Mouse (Mus musculus) lung, embryonic 15.5 days (tissue): ENCODE results near the gene Atrip. TPM values are rescaled to one million over a fixed set of nuclear protein-coding genes. Genes with fewer than 3 reads are reported as not detected.

Experiments used
- ATAC-seq: fragments of 200-750 bp; cut with Nextera tagmentation; 2 replicates; pipeline ENCODE4 v1.8.0; 2017; ENCODE audit warnings: moderate number of reproducible peaks, borderline replicate concordance; ENCODE audit not compliant: low FRiP score, low TSS enrichment; ENCODE audit errors: extremely low read depth
- H3K27ac ChIP-seq: fragments of 300-500 bp; sonication (generic); 2 replicates; pipeline ENCODE4 v1.5.1; 2015; ENCODE audit warnings: moderate library complexity, mild to moderate bottlenecking, inconsistent platforms
- H3K27me3 ChIP-seq: fragments of 300-500 bp; sonication (generic); 2 replicates; pipeline ENCODE4 v1.6.1; 2015; ENCODE audit warnings: inconsistent platforms
- H3K36me3 ChIP-seq: fragments of 300-500 bp; sonication (generic); 2 replicates; pipeline ENCODE4 v1.6.1; 2015; ENCODE audit warnings: inconsistent platforms
- H3K4me1 ChIP-seq: fragments of 300-500 bp; sonication (generic); 2 replicates; pipeline ENCODE4 v1.6.1; 2015; ENCODE audit warnings: inconsistent platforms
- H3K4me2 ChIP-seq: fragments of 300-500 bp; sonication (generic); 2 replicates; pipeline ENCODE4 v1.6.1; 2015; ENCODE audit warnings: inconsistent platforms, mild to moderate bottlenecking, moderate library complexity
- H3K4me3 ChIP-seq: fragments of 300-500 bp; sonication (generic); 2 replicates; pipeline ENCODE4 v1.5.1; 2015; ENCODE audit warnings: mild to moderate bottlenecking, inconsistent platforms
- H3K9ac ChIP-seq: fragments of 300-500 bp; sonication (generic); 2 replicates; pipeline ENCODE4 v1.6.1; 2015; ENCODE audit warnings: inconsistent platforms
- H3K9me3 ChIP-seq: fragments of 300-500 bp; sonication (generic); 2 replicates; pipeline ENCODE4 v1.6.1; 2016; ENCODE audit warnings: inconsistent platforms
- WGBS: fragments of 180-500 bp; shearing (Covaris S2); methylation state at CpG from one replicate; pipeline ENCODE4 v1.1.7; 2015; 5-methylcytosine and 5-hydroxymethylcytosine counted together
- polyA plus RNA-seq: library from polyadenylated mRNA; unstranded; fragments of >200 nt; fragmentation: Nextera tagmentation; extraction: Ambion mirVana; gene quantifications from 2 replicates; pipeline ENCODE4 v1.2.1, GENCODE M21; 2015

Atrip gene
- polyA plus RNA-seq, 1 experiment from 2014 or later, result 26.4 TPM

DNA sequence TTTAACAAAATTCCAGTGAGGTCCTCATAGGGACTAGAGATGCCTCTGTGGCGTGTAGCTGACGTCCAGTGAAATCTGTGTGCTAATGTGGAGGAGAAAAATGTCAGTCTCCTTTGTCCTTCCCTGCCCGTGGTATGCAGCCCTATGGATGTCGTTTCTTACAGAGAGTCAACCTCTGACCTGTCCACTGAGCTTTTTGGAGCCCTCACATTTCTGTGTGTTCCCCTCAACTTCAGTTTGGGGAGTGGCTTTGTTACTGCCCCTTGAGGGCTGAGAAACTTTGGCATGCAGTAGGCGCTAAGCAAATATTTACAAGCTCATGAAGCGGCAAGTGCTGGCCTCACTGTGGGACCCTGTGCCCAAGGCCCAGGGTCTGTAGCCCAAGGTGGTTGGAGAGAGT, 23.4 kb upstream of the Atrip start:
- Histone ChIP-seq H3K4me1 (peaks cover 62% of the 10 kb centered on the region), H3K9ac (peak overlapping the region; percentile 95), H3K4me2 (peak overlapping the region; percentile 83), H3K36me3 (peaks cover 17% of the 10 kb centered on the region), H3K27ac (peak overlapping the region; percentile 99), H3K9me3 (no peaks in the 10 kb centered on the region), H3K27me3 (no peaks in the 10 kb centered on the region), H3K4me3 (peak overlapping the region; percentile 79)
- 14% methylated on average over 6 of the region's 6 CpGs for WGBS
- ATAC-seq, result no peak

DNA sequence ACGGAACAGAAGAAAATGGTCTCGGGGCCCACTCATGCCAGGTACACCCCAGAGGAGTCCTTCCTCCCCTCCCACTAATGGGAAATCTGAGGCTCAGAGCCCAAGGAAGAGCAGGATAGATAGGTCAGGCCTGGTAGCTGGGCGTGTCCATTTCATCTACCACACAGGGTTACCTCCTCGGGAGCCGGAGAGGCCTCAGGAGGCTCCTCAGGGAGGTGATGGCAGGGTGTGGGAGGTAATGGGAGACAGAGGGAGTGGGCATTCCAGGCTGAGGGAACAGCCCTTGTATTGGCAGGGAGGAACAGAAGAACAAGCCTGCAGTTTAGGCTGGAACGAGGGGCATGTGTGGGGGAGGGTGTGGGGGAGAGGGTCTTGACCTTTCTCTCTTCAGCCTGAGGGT, 22.9 kb upstream of the Atrip start:
- Histone ChIP-seq H3K9ac (peak overlapping the region; percentile 95), H3K4me2 (peak overlapping the region; percentile 83), H3K4me3 (peak overlapping the region; percentile 79), H3K9me3 (no peaks in the 10 kb centered on the region), H3K27ac (peak overlapping the region; percentile 99), H3K36me3 (peaks cover 13% of the 10 kb centered on the region), H3K4me1 (peaks cover 62% of the 10 kb centered on the region), H3K27me3 (no peaks in the 10 kb centered on the region)
- ATAC-seq, result no peak
- 22% methylated on average over 6 of the region's 6 CpGs for WGBS

GRCm38 (mm10) chr9:109096251-109096661, 22.3 kb upstream of the Atrip start:
- 10% methylated on average over 9 of the region's 9 CpGs for WGBS
- Histone ChIP-seq H3K9me3 (no peaks in the 10 kb centered on the region), H3K4me1 (peaks cover 62% of the 10 kb centered on the region), H3K4me3 (peak overlapping the region; percentile 79), H3K27ac (peak overlapping the region; percentile 99), H3K9ac (peak overlapping the region; percentile 95), H3K27me3 (no peaks in the 10 kb centered on the region), H3K4me2 (peak overlapping the region; percentile 83), H3K36me3 (peaks cover 8% of the 10 kb centered on the region)
- ATAC-seq, result no peak

DNA sequence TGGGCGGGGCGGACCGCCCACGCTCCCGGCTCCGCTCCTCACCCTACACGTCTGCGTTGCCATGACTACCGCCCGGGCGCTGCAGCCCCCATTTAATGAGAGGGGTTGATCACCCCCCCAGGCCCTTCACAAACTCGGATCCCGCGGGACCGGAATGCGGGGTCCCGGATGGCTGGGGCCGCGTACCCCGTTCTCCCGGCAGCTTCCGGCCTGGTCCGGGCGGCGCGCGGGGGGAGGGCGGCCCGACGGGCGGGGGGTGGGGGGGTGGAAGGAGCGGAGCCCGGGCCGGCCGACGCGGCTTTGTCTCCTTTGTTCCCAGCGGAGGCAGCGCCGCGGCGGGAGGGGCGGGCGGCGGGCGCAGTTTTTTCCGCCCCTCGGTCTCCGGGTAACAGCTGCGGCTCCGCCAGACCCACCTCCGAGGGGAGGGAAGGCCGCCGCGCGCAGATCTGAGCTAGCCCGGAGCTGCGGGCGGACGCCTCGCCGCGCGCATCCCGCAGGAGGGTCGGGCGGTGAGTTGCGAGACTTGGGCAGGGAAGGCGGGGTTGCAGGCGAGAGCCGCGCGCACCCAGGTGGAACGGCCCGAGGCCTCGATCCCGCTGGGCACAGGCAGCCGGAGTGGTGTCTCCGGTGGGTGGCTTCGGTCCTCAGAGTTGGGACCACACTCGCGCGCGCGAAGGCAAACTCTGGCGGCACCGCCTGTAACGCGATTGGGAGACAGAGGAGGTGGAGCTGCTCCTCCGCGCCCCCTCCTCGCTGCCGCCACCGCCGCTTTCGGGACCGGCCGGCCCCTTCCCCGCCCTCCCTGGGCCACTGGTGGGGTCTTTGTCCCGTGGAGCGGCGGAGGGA, 21.4 kb upstream of the Atrip start, which contains the start of gene Plxnb1:
Gene Plxnb1 (plus strand): TSS at position 253 of the 846 bp plus-strand sequence.
- H3K4me1 ChIP-seq, result peaks cover 63% of the 10 kb centered on the region
- H3K9ac ChIP-seq, result peak within 1 kb of the TSS; percentile 95
- H3K4me3 ChIP-seq, result peak within 1 kb of the TSS; percentile 79
- peak within 1 kb of the TSS; percentile 83 for H3K4me2 ChIP-seq
- ATAC-seq, result peak; percentile 61
- H3K27me3 ChIP-seq, result no peaks in the 10 kb centered on the region
- H3K36me3 ChIP-seq, result peaks cover 8% of the 10 kb centered on the region
- WGBS, result under 1% methylated on average over 98 of the region's 102 CpGs
- H3K9me3 ChIP-seq, result no peaks in the 10 kb centered on the region
- peak within 1 kb of the TSS; percentile 99 for H3K27ac ChIP-seq

- H3K4me1 ChIP-seq, result peaks cover 61% of the 10 kb centered on the region
- H3K4me2 ChIP-seq, result peak overlapping the region; percentile 83
- peaks cover 2% of the 10 kb centered on the region; the same call in 1 of the 2 replicates for H3K36me3 ChIP-seq
- H3K27me3 ChIP-seq, result no peaks in the 10 kb centered on the region
- H3K27ac ChIP-seq, result peak overlapping the region; percentile 99
- WGBS, result under 1% methylated on average over 21 of the region's 21 CpGs
- H3K9ac ChIP-seq, result peak overlapping the region; percentile 95
- peak overlapping the region; percentile 79 for H3K4me3 ChIP-seq
- ATAC-seq, result peak; percentile 11
- no peaks in the 10 kb centered on the region for H3K9me3 ChIP-seq
Observed at GRCm38 (mm10) chr9:109094553-109095136, 20.7 kb upstream of the Atrip start.

DNA sequence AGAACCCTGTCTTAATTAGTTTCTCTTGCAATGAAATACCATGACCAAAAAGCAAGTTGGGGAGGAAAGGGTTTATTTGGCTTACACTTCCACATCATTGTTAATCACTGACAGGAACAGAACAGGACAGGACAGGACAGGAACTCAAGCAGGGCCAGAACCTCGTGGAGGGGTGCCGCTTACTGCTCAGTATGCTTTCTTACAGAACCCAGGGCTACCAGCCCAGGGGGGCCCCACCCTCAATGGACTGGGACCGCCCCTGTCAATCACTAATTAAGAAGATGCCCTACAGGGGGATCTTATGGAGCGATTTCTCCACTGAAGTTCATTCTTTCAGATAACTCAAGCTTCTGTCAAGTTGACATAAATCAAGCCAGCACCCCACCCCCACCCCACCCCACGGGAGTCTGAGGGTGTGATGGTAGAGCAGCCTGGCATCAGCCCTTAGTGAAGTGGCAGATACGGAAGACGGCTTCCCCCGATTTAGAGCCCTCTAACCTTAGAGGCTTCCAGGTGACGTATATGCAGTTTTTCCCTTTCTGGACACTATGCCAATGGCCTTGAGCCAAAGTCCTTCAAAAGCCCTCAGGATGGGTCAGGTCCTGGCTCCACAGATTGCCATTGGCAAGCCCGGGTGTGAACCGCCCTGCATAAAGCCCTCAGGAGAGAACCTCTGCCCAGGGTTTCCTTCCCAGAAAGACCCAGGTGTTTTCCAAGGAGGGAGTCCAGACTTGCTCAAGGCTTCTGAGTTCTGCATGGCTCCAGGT, 20.0 kb upstream of the Atrip start:
- Histone ChIP-seq H3K27me3 (no peaks in the 10 kb centered on the region), H3K27ac (peak overlapping the region; percentile 99), H3K4me1 (peaks cover 55% of the 10 kb centered on the region), H3K4me2 (peak overlapping the region; percentile 83), H3K9ac (peak overlapping the region; percentile 95), H3K9me3 (no peaks in the 10 kb centered on the region), H3K36me3 (no peaks in the 10 kb centered on the region), H3K4me3 (peak overlapping the region; percentile 79)
- 0 out of 2 replicates have a peak, but pooled peaks have one; percentile 0 for ATAC-seq
- WGBS, result 6% methylated on average over 11 of the region's 11 CpGs

- Histone ChIP-seq H3K4me2 (no peak overlapping the region), H3K4me3 (no peak overlapping the region), H3K9ac (no peak overlapping the region), H3K27me3 (no peaks in the 10 kb centered on the region), H3K4me1 (peaks cover 48% of the 10 kb centered on the region), H3K9me3 (no peaks in the 10 kb centered on the region), H3K36me3 (no peaks in the 10 kb centered on the region), H3K27ac (0 out of 2 replicates have a peak overlapping the region, but pooled peaks have one; percentile 99)
- ATAC-seq, result no peak
- 57% methylated on average over 6 of the region's 6 CpGs for WGBS
Observed at GRCm38 (mm10) chr9:109092799-109093198, 18.9 kb upstream of the Atrip start.

DNA sequence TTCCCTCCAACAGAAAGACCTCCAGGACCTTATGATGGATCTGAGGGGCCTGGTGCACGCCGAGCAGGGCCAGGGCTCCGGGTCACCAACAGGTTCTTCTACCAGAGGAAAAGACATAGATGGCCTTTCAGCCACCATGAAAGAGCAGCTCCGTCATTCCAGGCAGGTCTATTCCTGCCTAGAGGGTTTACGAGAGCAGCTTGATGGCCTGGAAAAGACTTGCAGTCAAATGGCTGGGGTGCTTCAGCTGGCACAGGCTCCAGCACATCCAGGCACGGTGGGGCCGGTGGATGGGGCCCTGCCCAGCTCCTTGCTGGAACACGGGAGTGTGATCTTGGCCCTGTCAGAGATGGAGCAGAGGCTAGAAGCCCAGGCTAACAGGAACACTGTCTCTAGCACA, 17.9 kb upstream of the Atrip start:
- WGBS, result 86% methylated on average over 8 of the region's 8 CpGs
- Histone ChIP-seq H3K36me3 (no peaks in the 10 kb centered on the region), H3K27me3 (no peaks in the 10 kb centered on the region), H3K9ac (no peak overlapping the region), H3K4me1 (peaks cover 44% of the 10 kb centered on the region), H3K4me3 (no peak overlapping the region), H3K9me3 (no peaks in the 10 kb centered on the region), H3K27ac (no peak overlapping the region), H3K4me2 (no peak overlapping the region)
- ATAC-seq, result no peak

DNA sequence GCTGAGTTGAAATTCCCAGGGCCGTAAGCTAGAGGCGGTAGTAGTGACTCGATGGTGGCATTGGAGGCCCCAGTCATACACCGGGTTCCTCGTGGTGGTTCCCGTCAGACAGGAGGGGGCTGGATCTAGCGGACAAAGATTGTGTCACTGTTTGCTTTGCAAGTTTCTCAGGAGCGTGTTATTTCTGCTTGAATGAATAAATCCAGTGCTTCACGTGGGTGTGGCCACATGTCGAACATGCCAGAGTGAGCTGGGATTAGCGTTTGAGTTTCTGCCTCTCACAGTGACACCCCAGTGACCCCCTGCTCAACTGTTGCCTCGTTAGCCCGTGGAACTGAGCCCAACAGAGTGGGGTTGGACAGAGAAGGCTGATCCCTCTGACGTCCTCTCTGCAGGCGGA, 16.5 kb upstream of the Atrip start:
- WGBS, result 62% methylated on average over 15 of the region's 15 CpGs
- Histone ChIP-seq H3K4me1 (peaks cover 38% of the 10 kb centered on the region), H3K9me3 (no peaks in the 10 kb centered on the region), H3K27ac (no peak overlapping the region), H3K4me2 (no peak overlapping the region), H3K36me3 (no peaks in the 10 kb centered on the region), H3K9ac (no peak overlapping the region), H3K27me3 (no peaks in the 10 kb centered on the region), H3K4me3 (no peak overlapping the region)
- no peak for ATAC-seq

DNA sequence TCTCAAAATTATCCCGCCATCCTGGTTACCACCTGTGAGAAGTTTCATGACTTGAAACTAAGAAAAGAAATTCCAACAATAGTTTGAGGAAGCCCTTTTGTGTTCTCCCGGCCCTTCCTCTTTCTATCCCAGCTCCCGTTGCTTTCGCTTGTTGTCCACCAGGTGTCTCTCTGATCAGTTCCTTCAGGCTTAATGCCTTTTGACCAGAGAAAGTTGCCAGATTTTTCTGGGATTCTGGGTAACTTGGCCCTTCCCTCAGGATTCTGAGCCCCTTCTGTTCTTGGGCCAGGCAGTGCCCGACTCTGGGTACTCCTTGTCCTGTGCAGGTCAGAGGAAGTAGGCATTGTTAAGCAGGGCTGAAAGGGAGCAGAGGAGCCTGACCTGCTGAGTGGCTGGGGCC, 14.1 kb upstream of the Atrip start:
- H3K4me3 ChIP-seq, result no peak overlapping the region
- no peak overlapping the region for H3K27ac ChIP-seq
- H3K4me1 ChIP-seq, result peaks cover 23% of the 10 kb centered on the region
- H3K4me2 ChIP-seq, result no peak overlapping the region
- H3K9me3 ChIP-seq, result no peaks in the 10 kb centered on the region
- no peak for ATAC-seq
- 7% methylated on average over 5 of the region's 5 CpGs for WGBS
- no peak overlapping the region for H3K9ac ChIP-seq
- H3K36me3 ChIP-seq, result no peaks in the 10 kb centered on the region
- H3K27me3 ChIP-seq, result no peaks in the 10 kb centered on the region

GRCm38 (mm10) chr9:109084922-109085321, 11.0 kb upstream of the Atrip start:
- Histone ChIP-seq H3K4me1 (peaks cover 30% of the 10 kb centered on the region), H3K27ac (no peak overlapping the region), H3K27me3 (no peaks in the 10 kb centered on the region), H3K9ac (no peak overlapping the region), H3K36me3 (peaks cover 8% of the 10 kb centered on the region), H3K4me2 (no peak overlapping the region), H3K9me3 (no peaks in the 10 kb centered on the region), H3K4me3 (no peak overlapping the region)
- no peak for ATAC-seq
- 13% methylated on average over 2 of the region's 2 CpGs for WGBS
